Mouse (Mus musculus): ENCODE measurements at regions not wholly inside any gene's neighbourhood (a gene's known extent, or its start where the extent isn't known, plus 50 kb on each side); places are given as distances from the start of the nearest gene placed in this dataset.
A peak's percentile ranks its signal among the peaks of the same experiment; 100 is the strongest.

DNA sequence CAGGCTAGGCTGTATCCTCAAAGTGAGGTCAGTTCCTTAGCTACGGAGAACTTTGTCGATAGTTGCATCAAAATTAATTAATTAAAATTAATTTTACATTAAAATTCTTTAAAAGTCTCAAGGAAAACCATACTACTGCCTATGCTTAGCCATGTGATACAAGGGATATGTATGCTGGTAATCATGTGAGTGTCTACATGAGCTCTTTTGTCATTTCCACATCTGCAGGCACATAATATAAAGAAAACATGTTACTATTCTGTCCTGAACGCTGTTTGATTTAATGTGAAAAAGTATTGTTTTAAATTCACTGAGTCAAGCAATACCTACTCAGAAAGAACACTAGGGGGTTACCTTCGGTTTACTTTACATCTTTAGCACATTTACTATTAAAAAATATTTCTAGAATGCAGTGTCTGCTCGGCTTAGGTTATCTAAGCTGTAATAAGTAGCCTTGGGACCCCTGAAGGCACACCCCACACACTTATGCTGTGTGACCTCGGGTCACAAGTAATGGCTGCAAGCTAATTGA, 273.2 kb downstream of the Gm11146 start:
- Histone ChIP-seq H3K9me3 (replicated peaks; ENCODE audit: control insufficient read depth, low read length) (no peaks in the 10 kb centered on the region), H3K4me1 (ENCODE audit: control insufficient read depth, low read depth, low read length) (no peaks in the 10 kb centered on the region), H3K4me2 (ENCODE audit: low read depth, low read length) (peak overlapping the region; percentile 54), H3K4me3 (ENCODE audit: low read depth, low read length) (peak overlapping the region; percentile 53), H3K27me3 (ENCODE audit: control insufficient read depth, insufficient read depth, low read depth, low read length) (no peaks in the 10 kb centered on the region), H3K27ac (ENCODE audit: low read length) (peak overlapping the region; percentile 82), H3K9ac (ENCODE audit: low read depth, low read length) (peak overlapping the region; percentile 41; the same call in 1 of the 2 replicates), H3K36me3 (ENCODE audit: control insufficient read depth, insufficient read depth) (no peaks in the 10 kb centered on the region)
- 44% methylated on average over 6 of the region's 6 CpGs for WGBS (ENCODE audit: insufficient replicate concordance)
- 0 out of 2 replicates have a peak, but pooled peaks have one; percentile 9 for ATAC-seq (ENCODE audit: low read depth)

DNA sequence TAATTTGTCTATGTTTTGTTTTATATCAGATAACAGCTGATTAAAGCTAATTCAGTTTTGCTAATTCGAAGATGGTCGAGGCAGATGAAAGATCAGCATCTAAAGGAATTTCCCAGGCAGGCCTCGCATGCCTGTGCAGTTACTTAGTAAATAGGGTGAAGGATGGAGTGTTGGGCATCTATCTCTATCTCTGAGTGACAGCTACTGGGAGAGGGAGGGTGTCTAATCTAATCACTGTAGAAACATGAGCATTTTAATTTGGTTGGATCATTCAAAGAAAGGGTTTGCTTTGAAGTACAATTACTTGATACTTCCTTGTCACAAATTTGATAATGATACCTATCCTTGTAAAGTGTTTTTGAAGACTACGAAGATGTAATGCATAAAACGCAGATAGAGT, 273.8 kb downstream of the Gm11146 start:
- Histone ChIP-seq H3K36me3 (ENCODE audit: control insufficient read depth, insufficient read depth) (no peaks in the 10 kb centered on the region), H3K9me3 (replicated peaks; ENCODE audit: control insufficient read depth, low read length) (no peaks in the 10 kb centered on the region), H3K4me2 (ENCODE audit: low read depth, low read length) (no peak overlapping the region), H3K4me1 (ENCODE audit: control insufficient read depth, low read depth, low read length) (no peaks in the 10 kb centered on the region), H3K27me3 (ENCODE audit: control insufficient read depth, insufficient read depth, low read depth, low read length) (no peaks in the 10 kb centered on the region), H3K4me3 (ENCODE audit: low read depth, low read length) (no peak overlapping the region), H3K9ac (ENCODE audit: low read depth, low read length) (no peak overlapping the region), H3K27ac (ENCODE audit: low read length) (no peak overlapping the region)
- ATAC-seq (ENCODE audit: low read depth) = no peak
- 52% methylated on average over 5 of the region's 5 CpGs for WGBS (ENCODE audit: insufficient replicate concordance)

DNA sequence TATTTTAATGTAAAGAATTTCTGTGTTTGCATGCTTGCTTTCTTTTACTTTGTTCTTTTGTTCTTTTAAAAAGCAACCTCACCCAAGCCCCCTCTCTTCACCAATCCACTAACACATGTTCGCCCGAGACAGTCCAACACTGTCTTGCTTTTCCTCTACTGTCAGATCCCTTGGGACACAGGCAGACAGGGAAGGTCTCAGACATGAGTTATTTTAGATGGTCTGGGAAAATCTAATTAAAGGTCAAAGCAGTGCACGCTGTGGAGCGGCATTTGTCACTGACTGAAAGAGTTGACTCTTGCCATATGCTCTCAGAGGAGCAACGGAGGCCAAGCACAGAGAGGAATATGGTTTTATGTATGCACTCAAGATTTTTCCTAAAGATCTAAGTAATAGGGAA, 279.6 kb downstream of the Gm11146 start:
- WGBS (ENCODE audit: insufficient replicate concordance) = 65% methylated on average over 5 of the region's 5 CpGs
- Histone ChIP-seq H3K9me3 (replicated peaks; ENCODE audit: control insufficient read depth, low read length) (no peaks in the 10 kb centered on the region), H3K4me1 (ENCODE audit: control insufficient read depth, low read depth, low read length) (no peaks in the 10 kb centered on the region), H3K4me2 (ENCODE audit: low read depth, low read length) (no peak overlapping the region), H3K36me3 (ENCODE audit: control insufficient read depth, insufficient read depth) (no peaks in the 10 kb centered on the region), H3K27ac (ENCODE audit: low read length) (no peak overlapping the region), H3K4me3 (ENCODE audit: low read depth, low read length) (no peak overlapping the region), H3K27me3 (ENCODE audit: control insufficient read depth, insufficient read depth, low read depth, low read length) (no peaks in the 10 kb centered on the region), H3K9ac (ENCODE audit: low read depth, low read length) (no peak overlapping the region)
- ATAC-seq (ENCODE audit: low read depth) = no peak

DNA sequence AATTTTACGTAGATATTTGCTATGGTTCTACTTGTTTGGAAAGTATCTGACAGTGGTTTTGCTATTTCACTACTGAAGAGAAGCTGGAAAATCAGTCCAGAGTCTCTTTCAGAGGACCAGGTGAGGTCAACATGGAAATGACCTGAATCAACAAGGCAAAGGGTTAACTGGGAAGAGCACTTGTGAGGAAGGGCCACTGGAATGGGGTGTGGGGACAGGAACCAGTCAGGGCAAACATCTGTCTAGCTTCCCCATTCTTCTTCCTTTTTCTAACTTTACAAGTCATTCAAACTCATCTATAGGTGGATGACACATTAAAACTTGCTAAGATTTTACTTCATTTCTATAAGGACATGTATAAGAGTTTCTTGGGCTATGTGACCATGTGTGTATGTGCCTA, 283.7 kb downstream of the Gm11146 start:
- Histone ChIP-seq H3K27ac (ENCODE audit: low read length) (no peak overlapping the region), H3K4me3 (ENCODE audit: low read depth, low read length) (no peak overlapping the region), H3K27me3 (ENCODE audit: control insufficient read depth, insufficient read depth, low read depth, low read length) (no peaks in the 10 kb centered on the region), H3K9me3 (replicated peaks; ENCODE audit: control insufficient read depth, low read length) (no peaks in the 10 kb centered on the region), H3K36me3 (ENCODE audit: control insufficient read depth, insufficient read depth) (no peaks in the 10 kb centered on the region), H3K9ac (ENCODE audit: low read depth, low read length) (no peak overlapping the region), H3K4me1 (ENCODE audit: control insufficient read depth, low read depth, low read length) (no peaks in the 10 kb centered on the region), H3K4me2 (ENCODE audit: low read depth, low read length) (no peak overlapping the region)
- WGBS (ENCODE audit: insufficient replicate concordance) = 55% methylated on average over 1 of the region's 1 CpGs
- no peak for ATAC-seq (ENCODE audit: low read depth)

DNA sequence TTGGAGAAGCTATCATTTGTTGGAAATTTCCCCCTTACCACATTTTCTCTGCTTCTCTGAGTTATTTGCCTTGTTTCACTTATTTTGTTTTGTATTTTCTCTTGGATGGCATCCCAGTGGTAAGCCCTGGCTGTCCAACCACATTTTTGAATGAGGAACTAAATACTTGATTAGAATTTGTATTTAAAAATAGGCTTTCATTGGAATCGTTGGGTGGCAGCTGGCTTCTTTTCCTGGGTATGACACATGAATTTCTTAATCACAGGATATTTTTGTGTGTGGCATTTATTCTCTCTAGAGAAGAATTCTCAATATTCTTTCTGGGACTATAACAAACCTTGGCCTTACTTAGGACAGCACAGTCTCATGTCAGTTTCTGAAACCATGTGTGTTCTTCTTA, 286.5 kb downstream of the Gm11146 start:
- no peaks in the 10 kb centered on the region for H3K4me1 ChIP-seq (ENCODE audit: control insufficient read depth, low read depth, low read length)
- WGBS (ENCODE audit: insufficient replicate concordance) = 38% methylated on average over 1 of the region's 1 CpGs

DNA sequence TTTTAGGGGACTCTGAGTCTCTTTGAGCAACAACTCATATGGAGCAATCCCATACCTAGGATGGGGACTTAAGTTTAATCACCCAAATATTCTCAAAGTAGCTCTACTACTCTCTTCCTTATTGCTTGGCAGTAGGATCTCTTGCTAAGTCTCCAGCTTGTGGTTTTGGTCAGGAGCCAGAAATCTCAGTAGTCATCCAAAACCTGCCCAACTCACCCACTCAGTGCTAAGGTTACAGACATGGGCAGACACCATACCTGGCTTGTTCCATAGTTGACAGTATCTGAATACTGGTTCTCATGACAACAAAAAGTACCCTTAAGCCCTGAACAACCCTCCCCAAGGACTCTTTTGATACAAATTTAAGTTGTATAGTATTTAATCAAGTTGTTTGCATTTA, 288.7 kb downstream of the Gm11146 start:
- ATAC-seq (ENCODE audit: low read depth) = no peak
- Histone ChIP-seq H3K36me3 (ENCODE audit: control insufficient read depth, insufficient read depth) (no peaks in the 10 kb centered on the region), H3K4me1 (ENCODE audit: control insufficient read depth, low read depth, low read length) (no peaks in the 10 kb centered on the region), H3K27ac (ENCODE audit: low read length) (no peak overlapping the region), H3K27me3 (ENCODE audit: control insufficient read depth, insufficient read depth, low read depth, low read length) (no peaks in the 10 kb centered on the region), H3K4me2 (ENCODE audit: low read depth, low read length) (no peak overlapping the region), H3K9me3 (replicated peaks; ENCODE audit: control insufficient read depth, low read length) (no peaks in the 10 kb centered on the region), H3K9ac (ENCODE audit: low read depth, low read length) (no peak overlapping the region), H3K4me3 (ENCODE audit: low read depth, low read length) (no peak overlapping the region)

More for the DNA sequence above, 286.5 kb downstream of the Gm11146 start:
- Histone ChIP-seq H3K9me3 (replicated peaks; ENCODE audit: control insufficient read depth, low read length) (no peaks in the 10 kb centered on the region), H3K27ac (ENCODE audit: low read length) (no peak overlapping the region), H3K27me3 (ENCODE audit: control insufficient read depth, insufficient read depth, low read depth, low read length) (no peaks in the 10 kb centered on the region), H3K4me2 (ENCODE audit: low read depth, low read length) (no peak overlapping the region), H3K4me3 (ENCODE audit: low read depth, low read length) (no peak overlapping the region), H3K9ac (ENCODE audit: low read depth, low read length) (no peak overlapping the region), H3K36me3 (ENCODE audit: control insufficient read depth, insufficient read depth) (no peaks in the 10 kb centered on the region)
- no peak for ATAC-seq (ENCODE audit: low read depth)

DNA sequence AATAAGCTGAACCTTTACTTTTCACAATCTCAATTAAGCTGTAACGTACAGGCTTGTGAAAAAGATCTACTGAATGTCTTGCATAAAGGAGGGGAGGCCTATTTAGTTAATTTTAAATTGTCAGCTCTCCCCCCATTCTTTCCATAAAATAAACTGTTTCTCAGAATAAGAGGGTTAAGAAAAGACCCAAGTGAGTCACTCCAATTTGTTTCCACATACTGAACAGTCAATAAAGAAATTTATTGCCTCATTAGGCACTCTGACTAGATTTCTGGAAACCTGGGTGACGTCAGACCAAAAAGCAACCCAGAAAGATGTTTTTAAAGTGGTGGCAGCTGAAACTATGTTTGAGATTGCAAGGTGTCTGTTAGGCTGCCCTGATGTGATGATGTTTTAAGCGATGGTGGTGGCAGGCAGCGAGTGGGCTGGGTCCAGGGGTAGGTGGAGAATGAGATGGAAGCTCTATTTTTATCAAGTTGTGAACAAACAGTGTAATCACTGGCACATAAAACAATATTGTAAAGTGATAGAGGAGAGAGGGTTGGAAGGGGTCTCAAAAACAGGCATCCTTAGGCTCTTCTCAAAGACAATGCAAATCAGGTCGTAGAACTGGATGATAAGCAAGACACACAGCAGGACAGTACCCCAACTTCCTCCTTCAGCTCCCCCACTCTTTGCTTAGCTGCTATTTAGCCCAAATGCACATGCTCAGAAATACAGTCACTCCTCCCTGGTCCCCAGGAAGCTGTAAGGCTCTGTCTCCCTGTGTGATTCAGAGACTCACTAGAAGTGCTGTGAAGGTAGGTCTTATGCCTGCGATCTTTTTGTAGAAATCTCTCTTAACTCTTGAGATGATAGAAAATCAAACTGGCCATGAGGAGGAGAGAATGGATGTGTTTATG, 288.0 kb downstream of the Usp25 start:
- no peak overlapping the region for H3K9ac ChIP-seq (ENCODE audit: low read depth, low read length)
- H3K4me2 ChIP-seq (ENCODE audit: low read depth, low read length) = no peak overlapping the region
- H3K27me3 ChIP-seq (ENCODE audit: control insufficient read depth, insufficient read depth, low read depth, low read length) = no peaks in the 10 kb centered on the region
- H3K4me3 ChIP-seq (ENCODE audit: low read depth, low read length) = no peak overlapping the region
- 59% methylated on average over 6 of the region's 6 CpGs for WGBS (ENCODE audit: insufficient replicate concordance)
- no peaks in the 10 kb centered on the region for H3K36me3 ChIP-seq (ENCODE audit: control insufficient read depth, insufficient read depth)
- H3K27ac ChIP-seq (ENCODE audit: low read length) = no peak overlapping the region
- ATAC-seq (ENCODE audit: low read depth) = no peak
- H3K9me3 ChIP-seq (replicated peaks; ENCODE audit: control insufficient read depth, low read length) = no peaks in the 10 kb centered on the region
- no peaks in the 10 kb centered on the region for H3K4me1 ChIP-seq (ENCODE audit: control insufficient read depth, low read depth, low read length)

DNA sequence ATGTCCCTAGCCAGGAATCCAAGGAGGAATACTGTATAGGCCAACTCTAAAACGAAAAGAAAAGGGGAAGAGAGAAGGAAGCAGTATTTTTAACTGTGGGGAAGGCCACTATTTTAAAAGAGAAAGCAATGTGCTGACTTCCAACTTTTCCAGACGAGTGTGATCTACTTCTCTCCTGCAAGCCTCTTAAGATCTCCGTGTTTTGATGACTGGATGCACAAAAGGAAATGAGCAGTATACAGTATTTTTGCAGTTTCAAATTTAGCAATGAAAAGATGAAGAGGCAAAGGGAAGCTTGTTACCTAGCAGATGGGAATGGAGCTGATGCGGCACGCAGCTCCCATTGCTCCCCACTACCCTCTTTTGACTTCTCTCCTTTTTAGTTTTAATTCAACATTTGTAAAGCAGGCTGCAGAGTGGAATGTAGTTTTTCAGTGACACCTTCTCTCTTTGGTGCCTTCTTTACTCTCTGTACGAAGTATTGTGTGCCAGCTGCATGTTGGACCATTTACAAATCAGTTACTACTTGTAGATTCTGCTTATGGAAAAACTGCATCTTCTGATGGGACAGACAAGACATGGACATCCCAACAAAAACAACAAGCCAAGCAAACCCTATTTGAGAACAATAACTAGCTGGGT, 287.2 kb downstream of the Usp25 start:
- Histone ChIP-seq H3K4me3 (ENCODE audit: low read depth, low read length) (no peak overlapping the region), H3K27ac (ENCODE audit: low read length) (no peak overlapping the region), H3K9ac (ENCODE audit: low read depth, low read length) (no peak overlapping the region), H3K36me3 (ENCODE audit: control insufficient read depth, insufficient read depth) (no peaks in the 10 kb centered on the region), H3K4me2 (ENCODE audit: low read depth, low read length) (no peak overlapping the region), H3K9me3 (replicated peaks; ENCODE audit: control insufficient read depth, low read length) (no peaks in the 10 kb centered on the region), H3K4me1 (ENCODE audit: control insufficient read depth, low read depth, low read length) (no peaks in the 10 kb centered on the region), H3K27me3 (ENCODE audit: control insufficient read depth, insufficient read depth, low read depth, low read length) (no peaks in the 10 kb centered on the region)
- no peak for ATAC-seq (ENCODE audit: low read depth)
- 44% methylated on average over 6 of the region's 6 CpGs for WGBS (ENCODE audit: insufficient replicate concordance)

All from liver, embryonic 16.5 days (tissue).